Comparison of ENCODE assay signal across 20 mouse cellular contexts in genomic region chr11:71756325-71756724, GRCm38 (mm10). TPM values are rescaled to one million over a fixed set of nuclear protein-coding genes. Genes with fewer than 3 reads are reported as not detected.
DNase-seq lines count a peak whose midpoint lies in the region; ATAC-seq and TF ChIP-seq lines count a peak whose summit lies in the region.
"Had no signal": no experiment of that assay in that cellular context is flagged by ENCODE, and none has a peak within 500 bp of the region (broad histone marks: within the 10 kb centered on the region; RNA-seq: fewer than 3 reads in every experiment).

No protein-coding gene starts in this region.

- no peak overlapping the region for H3K4me2 ChIP-seq in midbrain, embryonic 16.5 days (ENCODE audit: low read length)
- no peak overlapping the region for H3K4me2 ChIP-seq in hindbrain, postnatal 0 days (ENCODE audit: low read depth, low read length)
- no peak overlapping the region for H3K4me2 ChIP-seq in neural tube, embryonic 15.5 days
- H3K4me2 ChIP-seq in kidney, embryonic 16.5 days (replicated peaks; ENCODE audit: low read depth, low read length): no peak overlapping the region
- H3K4me2 ChIP-seq: embryonic facial prominence, embryonic 15.5 days; liver, embryonic 11.5 days; lung, embryonic 14.5 days had no signal

- H3K27ac ChIP-seq in midbrain, embryonic 10.5 days (replicated peaks): peak overlapping the region; percentile 81
- H3K27ac ChIP-seq in midbrain, embryonic 16.5 days (ENCODE audit: low read length): no peak overlapping the region
- peak overlapping the region; percentile 91; the same call in 1 of the 2 replicates for H3K27ac ChIP-seq in hindbrain, postnatal 0 days
- peak overlapping the region; percentile 57; the same call in 1 of the 2 replicates for H3K27ac ChIP-seq in neural tube, embryonic 15.5 days (replicated peaks)
- no peak overlapping the region for H3K27ac ChIP-seq in kidney, embryonic 16.5 days (ENCODE audit: low read length)
- H3K27ac ChIP-seq: embryonic facial prominence, embryonic 15.5 days; heart, embryonic 10.5 days; macrophage had no signal

- peaks cover 20% of the 10 kb centered on the region for H3K36me3 ChIP-seq in midbrain, embryonic 10.5 days
- peaks cover 4% of the 10 kb centered on the region; the same call in 1 of the 2 replicates for H3K36me3 ChIP-seq in midbrain, embryonic 16.5 days (ENCODE audit: control insufficient read depth, insufficient read depth, low read length)
- no peaks in the 10 kb centered on the region for H3K36me3 ChIP-seq in hindbrain, postnatal 0 days (ENCODE audit: insufficient read depth, low read length)
- no peaks in the 10 kb centered on the region for H3K36me3 ChIP-seq in neural tube, embryonic 15.5 days
- no peaks in the 10 kb centered on the region for H3K36me3 ChIP-seq in kidney, embryonic 16.5 days (ENCODE audit: insufficient read depth, low read length)
- H3K36me3 ChIP-seq: embryonic facial prominence, embryonic 15.5 days; heart, embryonic 10.5 days had no signal

- H3K9me3 ChIP-seq in midbrain, embryonic 10.5 days (replicated peaks): no peaks in the 10 kb centered on the region
- no peaks in the 10 kb centered on the region for H3K9me3 ChIP-seq in midbrain, embryonic 16.5 days (replicated peaks; ENCODE audit: control insufficient read depth, low read length, poor library complexity, severe bottlenecking)
- no peaks in the 10 kb centered on the region for H3K9me3 ChIP-seq in hindbrain, postnatal 0 days (ENCODE audit: low read length)
- H3K9me3 ChIP-seq in neural tube, embryonic 15.5 days (replicated peaks): no peaks in the 10 kb centered on the region
- H3K9me3 ChIP-seq in kidney, embryonic 16.5 days (ENCODE audit: low read length): no peaks in the 10 kb centered on the region
- H3K9me3 ChIP-seq: embryonic facial prominence, embryonic 15.5 days; heart, embryonic 10.5 days had no signal

- no peak for TF ChIP-seq CTCF in hindbrain, postnatal 0 days (IDR thresholded peaks at IDR 0.05; ENCODE audit: low read depth)

- DNase-seq in cerebellum, adult 8-10 months: peak; percentile 27
- DNase-seq in cerebellum, adult 11 months: no peak
- no peak for DNase-seq in midbrain, embryonic 10.5 days (ENCODE audit: low spot score)
- DNase-seq in hindbrain, postnatal 0 days (ENCODE audit: low spot score): no peak
- DNase-seq in layer of hippocampus, postnatal 14 days (ENCODE audit: low spot score in 2 of 2): no peak
- DNase-seq: gastrocnemius, postnatal 14 days; heart, postnatal 14 days; kidney, postnatal 10 days; left cerebral cortex, postnatal 4 days; lung, embryonic 14.5 days; right cerebral cortex, postnatal 25 days had no signal

- H3K4me1 ChIP-seq in midbrain, embryonic 10.5 days: peaks cover 98% of the 10 kb centered on the region
- H3K4me1 ChIP-seq in midbrain, embryonic 16.5 days (ENCODE audit: control insufficient read depth, insufficient read depth, low read length): peaks cover 44% of the 10 kb centered on the region
- peaks cover 46% of the 10 kb centered on the region for H3K4me1 ChIP-seq in hindbrain, postnatal 0 days (ENCODE audit: insufficient read depth, low read length)
- peaks cover 64% of the 10 kb centered on the region for H3K4me1 ChIP-seq in neural tube, embryonic 15.5 days
- peaks cover 3% of the 10 kb centered on the region; the same call in 1 of the 2 replicates for H3K4me1 ChIP-seq in kidney, embryonic 16.5 days (ENCODE audit: insufficient read depth, low read length)

- ATAC-seq in midbrain, embryonic 16.5 days: no peak
- ATAC-seq in hindbrain, postnatal 0 days: no peak
- no peak for ATAC-seq in neural tube, embryonic 15.5 days (ENCODE audit: low FRiP score)
- ATAC-seq in kidney, embryonic 16.5 days (ENCODE audit: low FRiP score, low TSS enrichment): no peak
- ATAC-seq: intestine, embryonic 16.5 days; Patski had no signal

- 48% methylated on average over 3 of the region's 3 CpGs for WGBS in midbrain, embryonic 10.5 days
- WGBS in midbrain, embryonic 16.5 days: 20% methylated on average over 3 of the region's 3 CpGs
- 16% methylated on average over 3 of the region's 3 CpGs for WGBS in hindbrain, postnatal 0 days
- 36% methylated on average over 3 of the region's 3 CpGs for WGBS in neural tube, embryonic 15.5 days
- WGBS in kidney, embryonic 16.5 days: 36% methylated on average over 3 of the region's 3 CpGs

- no peak overlapping the region for H3K9ac ChIP-seq in midbrain, embryonic 16.5 days (ENCODE audit: low read depth, low read length)
- no peak overlapping the region for H3K9ac ChIP-seq in hindbrain, postnatal 0 days (replicated peaks; ENCODE audit: low read length)
- no peak overlapping the region for H3K9ac ChIP-seq in neural tube, embryonic 15.5 days (replicated peaks)
- H3K9ac ChIP-seq in kidney, embryonic 16.5 days (replicated peaks; ENCODE audit: low read length): no peak overlapping the region
- H3K9ac ChIP-seq: embryonic facial prominence, embryonic 15.5 days; lung, embryonic 14.5 days had no signal

- peaks cover 20% of the 10 kb centered on the region for H3K27me3 ChIP-seq in midbrain, embryonic 10.5 days (ENCODE audit: low read depth, poor library complexity, severe bottlenecking)
- H3K27me3 ChIP-seq in midbrain, embryonic 16.5 days (ENCODE audit: control insufficient read depth, insufficient read depth, low read depth, low read length): no peaks in the 10 kb centered on the region
- no peaks in the 10 kb centered on the region for H3K27me3 ChIP-seq in hindbrain, postnatal 0 days (ENCODE audit: insufficient read depth, low read length)
- no peaks in the 10 kb centered on the region for H3K27me3 ChIP-seq in neural tube, embryonic 15.5 days (replicated peaks)
- peaks cover 19% of the 10 kb centered on the region for H3K27me3 ChIP-seq in kidney, embryonic 16.5 days (ENCODE audit: insufficient read depth, low read length)

- H3K4me3 ChIP-seq in midbrain, embryonic 10.5 days: peak overlapping the region; percentile 20; the same call in 1 of the 2 replicates
- no peak overlapping the region for H3K4me3 ChIP-seq in midbrain, embryonic 16.5 days (ENCODE audit: low read depth, low read length)
- H3K4me3 ChIP-seq in hindbrain, postnatal 0 days (ENCODE audit: low read length): no peak overlapping the region
- no peak overlapping the region for H3K4me3 ChIP-seq in neural tube, embryonic 15.5 days (replicated peaks)
- no peak overlapping the region for H3K4me3 ChIP-seq in kidney, embryonic 16.5 days (ENCODE audit: low read length)
- H3K4me3 ChIP-seq: embryonic facial prominence, embryonic 15.5 days; heart, embryonic 10.5 days had no signal

RNA-seq across cellular contexts. Expression of gene Wscd1, which starts 6.6 kb away (rescaled TPM):
- 61.5 and 86.9 TPM in 2 replicates for polyA plus RNA-seq in midbrain, embryonic 10.5 days (2016; fragmentation: Nextera tagmentation; extraction: Ambion mirVana)
- 75.3 and 86.3 TPM in 2 replicates for polyA plus RNA-seq in midbrain, embryonic 16.5 days (2015; fragmentation: Nextera tagmentation; extraction: Ambion mirVana)
- 188 and 209 TPM in 2 replicates for total RNA-seq in hindbrain, postnatal 0 days (2014; rRNA removed)
- 83.8 and 94.5 TPM in 2 replicates for polyA plus RNA-seq in hindbrain, postnatal 0 days (2015; fragmentation: Nextera tagmentation; extraction: Ambion mirVana)
- polyA plus RNA-seq in neural tube, embryonic 15.5 days (2015; fragmentation: Nextera tagmentation; extraction: Ambion mirVana): 57.7 and 62.1 TPM in 2 replicates
- total RNA-seq in layer of hippocampus, postnatal 14 days (2021): 100 to 1,000 TPM; 101 to 107 TPM
- polyA plus RNA-seq in kidney, embryonic 16.5 days (2015; fragmentation: Nextera tagmentation; extraction: Ambion mirVana): 18.1 and 19.5 TPM in 2 replicates
- polyA plus RNA-seq: macrophage had no signal

Comparison
In these comparisons a context has a peak if more than half of its experiments do, and no peak if none do; other contexts are left out.
1. H3K27ac ChIP-seq: peak in midbrain, embryonic 10.5 days (single experiment), hindbrain, postnatal 0 days (single experiment) and neural tube, embryonic 15.5 days (single experiment); none in midbrain, embryonic 16.5 days (single experiment) and kidney, embryonic 16.5 days (single experiment).